Mouse (Mus musculus) heart, postnatal 0 days (tissue): Measurements from ENCODE around the gene Fam136a. TPM values are rescaled to one million over a fixed set of nuclear protein-coding genes. Genes with fewer than 3 reads are reported as not detected.
"Not testable (repeated sequence)": the region's sequence is repeated elsewhere in the genome, so short reads cannot be mapped to it uniquely, and the experiment has no call there.

Source experiments
- ATAC-seq: fragments of 200-750 bp; cut with Nextera tagmentation; 2 replicates; pipeline ENCODE4 v1.8.0; 2017; ENCODE audit warnings: low read depth, moderate number of reproducible peaks, moderate library complexity; ENCODE audit not compliant: insufficient read depth
- DNase-seq: peaks from one replicate; pipeline ENCODE4 v3.0.0-alpha.2; 2016; ENCODE audit warnings: low spot score
- H3K27ac ChIP-seq: fragments of 300-500 bp; sonication (generic); 2 replicates; pipeline ENCODE4 v1.5.1; 2014; ENCODE audit warnings: low read depth, mild to moderate bottlenecking
- H3K27me3 ChIP-seq: fragments of 300-500 bp; sonication (generic); 2 replicates; pipeline ENCODE4 v1.6.1; 2014; ENCODE audit warnings: low read length, mixed read lengths; ENCODE audit not compliant: control insufficient read depth, insufficient read depth
- H3K36me3 ChIP-seq: fragments of 300-500 bp; sonication (generic); replicated peaks from 2 replicates; pipeline ENCODE4 v1.6.1; 2014; ENCODE audit warnings: low read length, mixed read lengths; ENCODE audit not compliant: control insufficient read depth, insufficient read depth
- H3K4me1 ChIP-seq: fragments of 300-500 bp; sonication (generic); 2 replicates; pipeline ENCODE4 v1.6.1; 2014; ENCODE audit warnings: antibody characterized with exemption; ENCODE audit not compliant: control insufficient read depth, insufficient read depth
- H3K4me2 ChIP-seq: fragments of 300-500 bp; sonication (generic); 2 replicates; pipeline ENCODE4 v1.6.1; 2014; ENCODE audit warnings: low read depth, mild to moderate bottlenecking, low read length, moderate library complexity
- H3K4me3 ChIP-seq: fragments of 300-500 bp; sonication (generic); 2 replicates; pipeline ENCODE4 v1.5.1; 2014; ENCODE audit warnings: low read depth, low read length
- H3K9ac ChIP-seq: fragments of 300-500 bp; sonication (generic); replicated peaks from 2 replicates; pipeline ENCODE4 v1.6.1; 2014; ENCODE audit warnings: low read depth, low read length, mixed read lengths
- H3K9me3 ChIP-seq: fragments of 300-500 bp; sonication (generic); replicated peaks from 2 replicates; pipeline ENCODE4 v1.6.1; 2016; ENCODE audit warnings: low read length; ENCODE audit not compliant: control insufficient read depth
- CTCF ChIP-seq: IDR thresholded peaks from 2 replicates; pipeline ENCODE4 v1.5.1; 2016; ENCODE audit warnings: antibody characterized with exemption, control low read depth, low read depth
- EP300 ChIP-seq: IDR thresholded peaks from 2 replicates; pipeline ENCODE4 v1.6.1; 2016; ENCODE audit warnings: antibody characterized with exemption, low read depth
- WGBS: fragments of 180-500 bp; shearing (Covaris S2); extraction: QIAGEN DNeasy Blood & Tissue Kit; methylation state at CpG from one replicate; pipeline ENCODE4 v1.1.7; 2014; 5-methylcytosine and 5-hydroxymethylcytosine counted together
- polyA plus RNA-seq: library from polyadenylated mRNA; unstranded; fragments of >200 nt; fragmentation: Nextera tagmentation; extraction: Ambion mirVana; gene quantifications from 2 replicates; pipeline ENCODE4 v1.2.1, GENCODE M21; 2015
- total RNA-seq: library from RNA; depleted of rRNA; stranded (reverse); fragments of >200 nt; gene quantifications from 2 replicates; pipeline ENCODE4 v1.2.3, GENCODE M21; 2014; ENCODE audit warnings: low replicate concordance

The Fam136a gene
- total and polyA plus RNA-seq, 2 experiments from 2014 or later: 48.2 to 75.9 TPM

GRCm38 (mm10) chr6:86371950-86372516 lies 6.6 kb downstream of the Fam136a start:
- TF ChIP-seq CTCF (no peak), EP300 (no peak)
- DNase-seq (no peak), ATAC-seq (no peak)
- Histone ChIP-seq H3K9me3 (no peaks in the 10 kb centered on the region), H3K9ac (peak overlapping the region; percentile 65), H3K4me3 (peak overlapping the region; percentile 65), H3K27me3 (no peaks in the 10 kb centered on the region), H3K4me1 (peaks cover 15% of the 10 kb centered on the region), H3K27ac (no peak overlapping the region), H3K4me2 (peak overlapping the region; percentile 72), H3K36me3 (peaks cover 17% of the 10 kb centered on the region)
- whole genome bisulfite sequencing: 5% methylated on average over 12 of the region's 12 CpGs

GRCm38 (mm10) chr6:86373556-86373955 lies 8.1 kb downstream of the Fam136a start:
- TF ChIP-seq EP300: no peak
- no peak for TF ChIP-seq CTCF
- H3K4me2 ChIP-seq: no peak overlapping the region
- no peak overlapping the region for H3K27ac ChIP-seq
- no peak overlapping the region for H3K4me3 ChIP-seq
- peaks cover 14% of the 10 kb centered on the region for H3K4me1 ChIP-seq
- no peak overlapping the region for H3K9ac ChIP-seq
- no peak for DNase-seq
- peaks cover 26% of the 10 kb centered on the region for H3K36me3 ChIP-seq
- no peaks in the 10 kb centered on the region for H3K9me3 ChIP-seq
- WGBS: 95% methylated on average over 6 of the region's 6 CpGs
- H3K27me3 ChIP-seq: no peaks in the 10 kb centered on the region
- ATAC-seq: no peak

DNA sequence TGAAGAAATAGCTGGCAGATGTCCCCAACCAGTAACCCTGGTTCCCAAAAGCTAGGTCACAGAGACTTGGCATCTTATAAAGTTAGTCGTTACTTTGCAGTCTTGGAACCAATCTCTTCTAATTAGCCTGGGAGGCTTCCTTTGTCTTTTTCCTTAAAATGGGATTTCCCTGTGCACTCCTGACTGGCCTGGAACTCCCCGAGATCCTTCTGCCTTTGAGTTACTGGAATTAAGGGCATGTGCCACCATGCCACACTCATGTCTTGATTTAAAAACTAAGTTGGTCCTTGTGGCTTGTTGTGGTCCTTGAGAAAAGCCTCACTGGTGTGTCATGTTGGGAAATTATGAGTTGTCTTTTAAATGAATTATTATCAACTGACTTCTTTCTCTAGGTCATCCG lies 12.9 kb downstream of the Fam136a start:
- Histone ChIP-seq H3K9me3 (no peaks in the 10 kb centered on the region), H3K4me3 (no peak overlapping the region), H3K27me3 (no peaks in the 10 kb centered on the region), H3K36me3 (peaks cover 39% of the 10 kb centered on the region), H3K9ac (no peak overlapping the region), H3K4me2 (no peak overlapping the region), H3K4me1 (no peaks in the 10 kb centered on the region), H3K27ac (no peak overlapping the region)
- ATAC-seq (no peak), DNase-seq (no peak)
- 79% methylated on average over 3 of the region's 3 CpGs for WGBS
- TF ChIP-seq EP300: no peak
- TF ChIP-seq CTCF: no peak

- not testable (repeated sequence) for H3K27ac ChIP-seq, H3K4me1 ChIP-seq, DNase-seq, H3K9me3 ChIP-seq, H3K4me3 ChIP-seq, H3K4me2 ChIP-seq, H3K27me3 ChIP-seq, H3K9ac ChIP-seq, ATAC-seq
- WGBS: 62% methylated on average over 6 of the region's 8 CpGs
- peaks cover 39% of the 10 kb centered on the region for H3K36me3 ChIP-seq
Observed at GRCm38 (mm10) chr6:86380112-86380511, 14.7 kb downstream of the Fam136a start.

- Histone ChIP-seq H3K4me3 (no peak overlapping the region), H3K4me2 (no peak overlapping the region), H3K9ac (no peak overlapping the region), H3K36me3 (peaks cover 29% of the 10 kb centered on the region), H3K4me1 (no peaks in the 10 kb centered on the region), H3K9me3 (no peaks in the 10 kb centered on the region), H3K27me3 (no peaks in the 10 kb centered on the region), H3K27ac (no peak overlapping the region)
- ATAC-seq (no peak), DNase-seq (no peak)
- TF ChIP-seq EP300 (no peak), CTCF (no peak)
Observed at GRCm38 (mm10) chr6:86382551-86382950, 17.1 kb downstream of the Fam136a start.

DNA sequence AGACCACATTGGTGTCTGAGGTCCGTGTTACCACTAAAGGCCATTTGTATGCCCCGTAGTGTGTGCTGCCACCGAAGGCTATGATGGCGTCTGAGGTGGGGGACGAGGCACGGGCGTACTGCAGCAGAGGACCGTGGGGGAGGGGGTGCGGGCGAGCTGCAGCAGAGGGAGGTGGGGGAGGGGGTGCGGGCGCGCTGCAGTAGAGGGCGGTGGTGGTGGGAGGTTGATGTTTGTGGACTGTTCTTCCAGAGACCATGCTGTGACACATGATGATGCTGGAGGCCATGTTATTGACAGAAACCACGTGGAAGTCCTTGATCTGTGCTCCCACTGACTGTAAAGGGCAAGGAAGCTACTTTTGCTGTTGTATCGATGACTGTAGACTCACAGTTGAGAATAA lies 17.9 kb downstream of the Fam136a start:
- no peaks in the 10 kb centered on the region for H3K4me1 ChIP-seq
- peaks cover 29% of the 10 kb centered on the region for H3K36me3 ChIP-seq
- no peak overlapping the region for H3K27ac ChIP-seq
- no peak overlapping the region for H3K4me2 ChIP-seq
- H3K4me3 ChIP-seq: no peak overlapping the region
- H3K27me3 ChIP-seq: no peaks in the 10 kb centered on the region
- no peaks in the 10 kb centered on the region for H3K9me3 ChIP-seq
- DNase-seq (no peak), ATAC-seq (no peak)
- H3K9ac ChIP-seq: no peak overlapping the region
- TF ChIP-seq CTCF: no peak
- TF ChIP-seq EP300: no peak
- WGBS: 43% methylated on average over 16 of the region's 16 CpGs
